Mouse (Mus musculus) c-Kit-positive CD71-negative TER-119-negative erythroid progenitor cells, embryonic 14.5 days (primary cell): ENCODE results near the gene Dppa5a.
A peak's percentile ranks its signal among the peaks of the same experiment; 100 is the strongest.
"Not testable (repeated sequence)": the region's sequence is repeated elsewhere in the genome, so short reads cannot be mapped to it uniquely, and the experiment has no call there.

Source experiments
- DNase-seq: peaks from one replicate; pipeline ENCODE4 v3.0.0-alpha.2; 2013; ENCODE audit warnings: low read depth

The Dppa5a gene

GRCm38 (mm10) chr9:78367959-78368358, at the start of gene Dppa5a:
Gene Dppa5a, minus strand, starts transcription at chr9:78368177.
- not testable (repeated sequence) for DNase-seq

DNA sequence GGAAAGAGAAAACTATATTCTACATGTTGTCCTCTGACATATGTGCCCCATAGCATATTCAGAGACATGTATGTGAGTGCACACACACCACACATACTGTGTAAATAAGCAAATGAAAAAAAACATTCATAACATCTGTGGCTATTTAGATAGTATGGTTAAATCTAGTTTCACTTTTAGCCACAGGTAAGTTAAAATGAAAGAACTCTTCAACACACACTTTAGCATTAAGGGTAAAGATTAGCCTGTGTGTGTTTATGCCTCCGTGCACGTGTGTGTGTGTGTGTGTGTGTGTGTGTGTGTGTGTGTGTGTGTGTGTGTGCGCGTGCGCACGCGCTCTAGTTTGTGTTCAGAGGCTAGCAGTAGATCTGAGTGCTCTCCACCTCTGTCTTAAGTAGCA, 33.6 kb upstream of the Dppa5a start:
- DNase-seq, result no peak

GRCm38 (mm10) chr9:78400570-78400969, 32.6 kb upstream of the Dppa5a start:
- DNase-seq, result no peak

GRCm38 (mm10) chr9:78396517-78396916, 28.5 kb upstream of the Dppa5a start:
- DNase-seq, result no peak

- peak; percentile 18 for DNase-seq
These were observed 27.8 kb upstream of the Dppa5a start, which contains the start of gene Ddx43 for GRCm38 (mm10) chr9:78395630-78396351. Gene Ddx43, plus strand, starts transcription at chr9:78395777.

DNA sequence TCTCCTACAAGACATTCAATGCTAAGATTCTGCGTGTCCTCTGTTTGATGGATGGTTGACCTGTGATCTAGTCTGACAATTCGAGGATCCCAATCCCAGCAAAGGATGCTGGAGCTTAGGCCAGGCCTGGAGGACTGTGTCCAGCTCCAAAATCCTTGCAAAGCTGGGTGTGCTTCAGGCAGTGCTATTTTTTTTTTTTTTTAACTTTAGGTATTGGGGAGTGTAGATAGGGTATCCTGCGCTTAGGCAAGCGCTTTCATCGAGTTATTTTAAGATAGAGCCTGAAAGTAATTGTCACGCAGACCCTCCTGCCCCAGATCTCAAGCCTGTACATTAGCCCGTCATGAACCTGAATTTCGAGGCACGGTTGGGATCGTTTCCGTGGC, 27.3 kb upstream of the Dppa5a start:
- DNase-seq, result no peak

GRCm38 (mm10) chr9:78394602-78395001, 26.6 kb upstream of the Dppa5a start:
- DNase-seq, result no peak

DNA sequence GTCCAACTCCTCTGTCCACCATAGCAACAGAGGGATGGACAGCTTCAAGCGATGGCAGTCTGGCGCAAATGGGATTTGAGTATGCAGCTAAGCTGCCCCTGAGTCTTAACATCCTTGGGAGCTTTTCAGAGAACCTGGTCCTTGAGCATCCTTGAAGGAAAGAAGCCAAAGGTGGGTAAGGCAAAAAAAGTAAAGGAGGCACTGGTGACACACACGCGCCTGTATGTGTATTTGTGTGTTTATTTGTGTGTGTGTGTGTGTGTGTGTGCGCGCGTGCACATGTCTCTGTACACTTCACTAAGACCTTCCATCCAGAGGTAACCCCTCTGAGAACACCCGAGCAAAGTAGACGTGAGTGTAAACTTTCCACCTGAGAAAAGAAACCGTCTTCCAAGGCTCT, 25.8 kb upstream of the Dppa5a start:
- DNase-seq, result no peak

- no peak for DNase-seq
These were observed 22.0 kb upstream of the Dppa5a start for GRCm38 (mm10) chr9:78389981-78390380.

DNA sequence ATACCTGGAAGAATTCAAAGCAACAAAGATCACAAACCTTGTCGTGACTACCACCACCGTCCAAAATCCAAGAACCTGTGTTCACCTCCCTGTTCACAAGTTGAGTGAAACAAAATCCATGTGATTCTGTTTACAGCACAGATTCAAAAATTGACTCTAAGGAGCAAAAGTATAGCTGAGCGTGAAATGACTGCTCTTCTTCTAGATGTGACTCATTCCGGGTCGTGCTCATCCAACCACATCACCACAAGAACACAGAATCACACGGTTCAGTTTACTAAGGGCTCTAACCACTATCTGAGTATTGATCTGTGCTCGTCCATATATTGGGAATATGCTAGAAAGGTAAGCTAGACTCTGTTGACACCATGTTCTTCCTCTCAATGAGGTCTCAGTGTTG, 19.0 kb upstream of the Dppa5a start:
- no peak for DNase-seq

- no peak for DNase-seq
These were observed 17.9 kb upstream of the Dppa5a start for GRCm38 (mm10) chr9:78385893-78386292.

- no peak for DNase-seq
These were observed 10.3 kb upstream of the Dppa5a start, which contains the start of gene Ooep for GRCm38 (mm10) chr9:78378113-78378785. Gene Ooep, minus strand, starts transcription at chr9:78378725.

GRCm38 (mm10) chr9:78377546-78377945, 9.6 kb upstream of the Dppa5a start:
- no peak for DNase-seq

- DNase-seq, result no peak
These were observed 7.5 kb upstream of the Dppa5a start for GRCm38 (mm10) chr9:78375486-78375885.

- no peak for DNase-seq
These were observed 7.0 kb upstream of the Dppa5a start for GRCm38 (mm10) chr9:78374885-78375389.

DNA sequence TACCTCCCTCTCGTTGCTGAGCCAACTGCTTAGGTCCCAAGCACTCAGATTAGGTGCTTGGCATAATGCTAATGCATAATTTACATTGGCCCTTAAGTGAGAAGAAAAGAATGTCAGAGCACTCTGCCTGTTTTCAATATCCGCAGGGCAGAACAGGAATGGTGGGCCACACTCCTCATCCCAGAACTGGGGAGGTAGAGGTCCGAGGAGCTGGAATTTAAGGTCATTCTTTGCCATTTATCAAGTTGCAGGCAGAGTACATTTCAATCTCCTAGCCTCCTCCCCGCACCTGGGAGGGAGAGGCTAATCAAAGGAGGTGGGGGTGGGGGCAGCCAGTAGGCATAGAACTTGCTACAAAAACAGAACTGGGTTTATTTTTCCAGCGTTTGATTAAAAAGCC, 6.4 kb upstream of the Dppa5a start:
- no peak for DNase-seq

DNA sequence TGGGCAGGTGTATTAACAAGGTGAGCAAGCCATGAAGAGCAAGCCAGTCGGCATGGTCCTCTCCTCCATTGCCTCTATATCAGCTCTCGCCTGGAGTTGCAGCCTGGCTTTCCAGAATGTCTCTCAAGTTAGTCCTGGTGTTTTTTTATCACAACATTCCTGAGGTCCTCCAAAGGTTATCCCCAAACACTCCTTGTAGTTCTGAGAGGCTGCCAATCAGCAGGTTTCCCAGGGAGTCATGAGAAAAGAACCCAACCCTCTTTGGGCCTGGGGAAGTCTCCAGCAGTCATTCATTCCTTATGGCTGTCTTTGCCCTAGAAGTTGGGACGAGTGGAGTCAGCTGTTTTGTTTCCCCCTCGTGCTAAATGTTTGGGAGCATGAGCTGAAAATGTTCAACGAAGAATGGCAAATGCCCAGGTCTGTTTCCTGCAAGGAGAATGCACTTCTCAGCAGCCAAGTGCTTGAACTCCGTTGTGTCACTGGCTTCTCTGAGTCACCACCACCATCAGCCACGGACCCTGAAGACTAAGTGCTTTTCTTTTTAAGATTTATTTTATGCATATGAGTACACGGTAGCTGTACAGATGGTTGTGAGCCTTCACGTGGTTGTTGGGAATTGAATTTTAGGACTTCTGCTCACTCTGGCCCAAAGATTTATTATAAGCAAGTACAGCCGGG, 5.0 kb upstream of the Dppa5a start:
- DNase-seq, result no peak

DNA sequence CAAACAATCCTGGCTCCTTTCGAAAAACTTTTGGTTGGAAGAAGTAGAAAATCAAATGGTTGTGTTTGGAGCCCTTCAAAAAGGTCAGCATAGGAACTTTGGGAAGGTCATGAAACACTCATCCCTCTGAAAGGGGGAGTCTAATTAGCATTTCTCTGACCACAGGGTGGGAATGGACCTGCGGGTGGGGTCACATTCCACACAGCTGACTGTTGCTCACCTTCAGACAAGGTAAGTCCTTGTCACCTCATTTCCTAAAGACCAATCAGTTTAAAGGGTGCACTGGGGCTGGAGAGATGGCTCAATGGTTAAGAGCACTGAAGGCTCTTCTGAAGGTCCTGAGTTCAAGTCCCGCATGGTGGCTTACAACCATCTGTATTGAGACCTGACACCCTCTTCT, 3.5 kb upstream of the Dppa5a start:
- DNase-seq, result no peak

DNA sequence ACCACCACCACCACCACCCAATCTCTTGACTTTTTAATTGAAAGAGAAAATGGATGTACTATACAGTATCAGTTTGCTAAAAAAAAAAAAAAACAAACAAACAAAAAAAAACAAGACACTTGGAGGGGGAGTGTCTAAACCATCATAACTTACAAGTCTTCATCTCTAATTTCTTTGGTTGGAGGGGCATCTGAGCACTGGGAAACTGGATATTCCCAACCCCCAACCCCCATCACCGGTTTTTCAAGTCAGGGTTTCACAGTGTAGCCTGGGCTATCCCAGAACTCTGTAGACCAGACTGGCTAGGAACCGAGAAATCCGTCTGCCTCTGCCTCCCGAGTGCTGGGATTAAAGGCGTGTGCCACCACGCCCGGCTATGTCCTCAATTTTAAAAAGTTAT, 1.8 kb upstream of the Dppa5a start:
- no peak for DNase-seq

DNA sequence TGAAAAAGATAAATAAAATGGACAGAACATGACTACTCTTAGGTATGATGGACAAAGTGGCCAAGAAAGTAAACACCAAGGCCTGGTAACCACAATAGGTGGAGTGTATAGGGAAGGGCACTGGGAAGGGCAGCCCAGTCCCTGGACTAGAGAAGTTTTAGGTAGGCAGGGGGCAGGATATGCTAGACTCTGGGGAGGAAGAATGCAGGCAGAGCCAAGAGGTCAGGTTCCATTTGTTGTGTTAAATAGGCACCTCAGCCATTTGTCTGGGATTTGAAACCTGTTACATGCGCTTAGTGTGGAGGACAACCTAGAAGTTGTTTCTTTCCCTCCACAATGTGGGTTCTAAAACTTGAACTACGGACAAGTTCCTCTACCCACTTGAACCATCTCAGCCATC, 1.4 kb upstream of the Dppa5a start:
- no peak for DNase-seq

DNA sequence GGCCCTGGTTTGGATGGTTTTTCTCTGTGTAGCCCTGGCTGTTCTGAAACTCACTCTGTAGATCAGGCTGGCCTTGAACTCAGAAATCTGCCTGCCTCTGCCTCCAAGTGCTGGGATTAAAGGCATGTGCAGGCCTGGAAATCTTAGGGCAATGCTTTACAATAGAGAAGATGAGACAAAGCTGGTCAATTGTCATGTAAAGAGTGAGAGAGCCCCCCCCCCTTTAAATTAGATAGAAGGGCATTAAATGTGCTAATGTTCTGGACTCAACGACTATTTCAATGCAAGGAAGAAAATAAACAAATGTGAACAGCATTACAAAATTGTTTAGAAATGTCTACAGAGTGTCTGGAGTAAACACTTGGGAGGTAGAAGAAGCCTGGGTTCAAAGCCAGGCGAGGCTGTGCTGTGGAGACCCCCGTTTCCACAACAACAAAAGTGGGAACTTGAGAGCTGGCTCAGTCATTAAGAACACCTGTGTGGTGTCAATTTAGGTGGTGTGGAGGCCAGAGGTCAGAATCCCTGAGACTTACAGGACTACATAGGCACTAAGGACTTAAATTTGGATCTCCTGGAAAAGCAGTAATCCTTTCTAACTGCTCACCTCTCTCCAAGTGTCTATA, 805 bp upstream of the Dppa5a start:
- no peak for DNase-seq

- no peak for DNase-seq
These were observed 2.0 kb downstream of the Dppa5a start for GRCm38 (mm10) chr9:78365850-78366544.
